Mouse (Mus musculus) v-Abl transformed pro-B cells (cell line): ENCODE data around the gene Zfp593.

Source experiments
- in situ Hi-C, 2 experiments: fragments of 400-800 bp; cut with MboI; formaldehyde crosslinking; loops; one replicate each; pipeline ENCODE4 v1.15.1; 2025; ENCODE audit not compliant: unreplicated experiment in 2 of 2

Gene Zfp593

GRCm38 (mm10) chr4:134258354-134258753, 13.0 kb upstream of the Zfp593 start:
- in situ Hi-C loops = loop anchor here in 1 of 2 experiments (5.0 kb wide), 1 partner anchor 34 kb away; no protein-coding TSS in a partner anchor

GRCm38 (mm10) chr4:134257198-134258009, 12.0 kb upstream of the Zfp593 start:
- in situ Hi-C loops = loop anchor here in 1 of 2 experiments (5.0 kb wide), 1 partner anchor 35 kb away; no protein-coding TSS in a partner anchor

DNA sequence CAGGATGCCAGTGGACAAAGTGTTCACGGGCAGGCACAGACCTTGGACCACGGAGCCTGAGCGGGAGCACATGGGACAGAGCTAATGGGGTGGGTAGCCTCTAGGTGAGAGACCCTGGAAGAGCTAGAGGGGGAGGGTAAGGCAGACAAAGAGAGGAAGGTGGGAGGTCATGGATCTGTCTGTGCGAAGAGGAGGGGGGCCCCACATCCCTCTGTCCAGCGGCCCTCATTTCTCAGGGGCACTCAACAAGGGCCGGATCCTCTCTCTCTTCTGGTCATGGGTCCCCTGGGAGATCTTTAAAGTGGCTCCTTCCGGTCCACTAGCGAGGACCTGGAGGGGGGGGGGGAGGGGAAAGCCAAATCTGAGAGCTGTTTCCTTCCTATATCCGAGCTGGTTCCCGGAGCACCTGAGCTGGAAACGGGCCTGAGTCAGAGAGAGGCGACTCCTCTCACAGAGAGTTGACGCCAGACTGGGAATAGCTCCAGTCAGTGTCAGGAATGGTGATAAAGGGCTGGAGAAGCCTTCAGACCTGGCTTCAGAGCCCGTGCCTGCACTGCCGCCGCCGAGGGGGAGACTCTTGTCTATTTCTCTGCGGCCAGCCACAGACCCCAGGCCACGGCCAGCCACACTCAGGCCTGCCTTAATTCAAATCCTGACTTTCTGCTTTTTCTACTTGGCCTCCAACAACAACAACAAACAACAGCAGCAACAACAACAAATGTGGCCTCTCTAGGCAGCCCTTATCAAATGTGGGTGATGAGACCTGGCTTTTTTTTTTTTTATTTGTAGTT, 11.2 kb upstream of the Zfp593 start:
- in situ Hi-C loops = loop anchor here in 1 of 2 experiments (5.0 kb wide), 1 partner anchor 36 kb away; no protein-coding TSS in a partner anchor

DNA sequence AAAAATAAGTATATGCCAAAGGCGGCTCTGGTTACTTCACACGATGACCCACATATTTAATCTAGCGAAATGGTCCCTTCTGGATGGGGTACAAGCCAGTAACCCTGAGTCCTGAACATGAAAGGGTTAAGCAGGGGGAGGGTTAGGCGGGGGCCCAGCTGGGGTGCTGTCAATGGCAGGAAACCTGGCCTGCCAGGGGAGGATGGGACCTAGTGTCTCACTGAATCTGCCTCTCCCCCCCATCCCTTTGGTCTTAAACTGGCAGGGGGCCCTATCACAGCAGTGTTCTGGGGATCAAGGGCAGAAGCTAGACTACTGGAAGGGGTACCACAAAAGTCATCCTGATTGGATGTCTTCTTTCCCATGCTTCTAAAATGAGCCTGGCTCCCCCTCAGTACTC, 10.5 kb upstream of the Zfp593 start:
- in situ Hi-C loops = loop anchor here in 1 of 2 experiments (5.0 kb wide), 1 partner anchor 36 kb away; no protein-coding TSS in a partner anchor

DNA sequence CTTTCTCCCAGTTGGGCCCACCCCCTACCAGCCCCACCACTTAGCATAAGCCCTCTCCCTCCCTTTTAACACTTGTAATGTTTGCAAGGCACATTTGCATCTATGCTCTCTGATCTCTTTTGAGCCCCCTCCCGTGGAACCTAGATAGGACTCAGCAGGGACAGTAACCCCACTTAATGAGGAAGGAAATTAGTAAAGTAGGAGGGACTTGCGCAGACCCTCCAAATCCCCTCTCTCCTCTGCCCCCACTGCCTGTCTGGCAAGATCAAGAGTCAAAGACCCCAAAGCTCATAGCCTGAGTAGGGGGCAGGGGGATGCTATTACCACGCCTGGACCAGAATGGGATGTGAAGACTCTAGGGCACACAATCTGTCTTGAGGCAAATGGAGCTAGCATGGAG, 9.4 kb upstream of the Zfp593 start:
- in situ Hi-C loops = loop anchor here in 1 of 2 experiments (5.0 kb wide), 1 partner anchor 37 kb away; no protein-coding TSS in a partner anchor

GRCm38 (mm10) chr4:134253722-134254324, 8.4 kb upstream of the Zfp593 start, which contains the start of gene Grrp1:
TSS of gene Grrp1 (minus strand) at chr4:134254106.
- in situ Hi-C loops = no loop called here

DNA sequence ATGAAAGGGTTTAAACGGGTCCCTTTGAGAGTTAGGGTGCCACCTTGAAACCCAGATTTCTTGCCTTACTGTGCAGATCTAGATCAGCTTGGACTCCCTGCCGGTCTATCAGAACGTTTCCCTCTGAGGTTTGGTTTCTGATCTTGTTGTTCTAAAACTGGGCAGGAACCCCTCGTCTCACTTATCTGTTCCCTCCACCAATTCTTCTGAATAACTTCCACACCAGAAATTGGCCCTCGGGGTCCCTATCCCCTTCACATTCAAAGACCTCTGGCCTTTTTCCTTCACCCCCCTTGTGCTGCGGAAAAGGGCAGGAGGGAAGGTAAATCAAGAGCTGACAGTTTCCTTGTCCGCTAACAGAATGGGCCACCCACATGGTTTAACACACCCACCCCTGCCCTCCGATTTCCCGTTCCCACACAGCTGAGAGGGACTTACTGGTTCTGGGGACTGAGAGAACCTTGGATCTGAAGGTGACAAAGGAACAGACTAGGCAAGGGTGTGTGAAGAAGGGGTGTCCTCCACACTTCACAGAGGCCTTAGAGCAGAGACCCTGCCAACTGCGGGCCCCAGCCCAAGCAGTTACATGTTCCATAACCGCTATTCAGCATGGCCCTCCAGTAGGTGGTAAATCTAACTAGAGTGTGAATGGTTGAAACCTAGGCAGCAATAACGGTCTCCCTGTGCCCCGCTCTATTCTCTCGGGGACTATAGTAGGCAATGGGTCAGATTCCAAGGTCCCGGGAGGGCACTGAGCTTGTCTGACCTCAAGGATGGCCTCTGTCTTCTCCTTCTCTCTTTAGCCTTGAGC, 7.7 kb upstream of the Zfp593 start:
- in situ Hi-C loops = no loop called here

DNA sequence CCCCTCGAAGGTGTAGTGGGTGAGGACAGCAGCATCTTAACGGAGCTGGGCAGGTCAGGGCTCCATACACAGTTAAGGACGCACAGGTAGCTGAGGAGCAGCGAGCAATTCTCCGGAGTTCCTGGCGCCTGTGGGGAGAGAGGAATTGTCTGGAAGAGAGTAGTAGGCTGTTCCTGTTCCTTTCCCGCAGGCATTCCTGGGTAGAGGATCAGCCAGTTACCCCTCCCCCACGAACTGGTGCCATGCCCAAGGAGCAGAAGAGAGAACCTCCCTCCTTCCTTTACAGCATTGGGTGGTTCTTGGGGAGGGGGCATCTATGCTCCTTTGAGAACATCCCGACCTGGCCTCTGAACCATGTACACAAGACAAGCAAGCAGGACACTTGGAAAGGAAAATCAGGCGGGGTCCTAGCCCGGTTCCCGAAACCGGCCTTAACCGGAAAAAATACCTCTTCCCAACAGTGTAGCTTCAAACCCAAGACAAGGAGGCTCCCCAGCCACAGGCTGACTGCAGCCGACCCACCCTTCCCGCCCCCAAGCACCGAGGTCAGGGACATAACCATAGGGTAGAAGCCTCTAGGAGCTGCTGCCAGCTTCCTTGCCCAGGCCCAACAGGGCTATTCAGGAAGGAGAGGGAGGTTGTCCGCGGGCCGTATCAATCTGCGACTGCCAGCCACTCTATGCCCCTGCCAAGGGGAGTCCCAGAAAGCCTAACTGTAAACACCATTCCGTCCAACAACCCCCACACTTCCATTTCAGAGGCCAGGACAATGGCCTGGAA, 6.9 kb upstream of the Zfp593 start:
- in situ Hi-C loops = no loop called here

DNA sequence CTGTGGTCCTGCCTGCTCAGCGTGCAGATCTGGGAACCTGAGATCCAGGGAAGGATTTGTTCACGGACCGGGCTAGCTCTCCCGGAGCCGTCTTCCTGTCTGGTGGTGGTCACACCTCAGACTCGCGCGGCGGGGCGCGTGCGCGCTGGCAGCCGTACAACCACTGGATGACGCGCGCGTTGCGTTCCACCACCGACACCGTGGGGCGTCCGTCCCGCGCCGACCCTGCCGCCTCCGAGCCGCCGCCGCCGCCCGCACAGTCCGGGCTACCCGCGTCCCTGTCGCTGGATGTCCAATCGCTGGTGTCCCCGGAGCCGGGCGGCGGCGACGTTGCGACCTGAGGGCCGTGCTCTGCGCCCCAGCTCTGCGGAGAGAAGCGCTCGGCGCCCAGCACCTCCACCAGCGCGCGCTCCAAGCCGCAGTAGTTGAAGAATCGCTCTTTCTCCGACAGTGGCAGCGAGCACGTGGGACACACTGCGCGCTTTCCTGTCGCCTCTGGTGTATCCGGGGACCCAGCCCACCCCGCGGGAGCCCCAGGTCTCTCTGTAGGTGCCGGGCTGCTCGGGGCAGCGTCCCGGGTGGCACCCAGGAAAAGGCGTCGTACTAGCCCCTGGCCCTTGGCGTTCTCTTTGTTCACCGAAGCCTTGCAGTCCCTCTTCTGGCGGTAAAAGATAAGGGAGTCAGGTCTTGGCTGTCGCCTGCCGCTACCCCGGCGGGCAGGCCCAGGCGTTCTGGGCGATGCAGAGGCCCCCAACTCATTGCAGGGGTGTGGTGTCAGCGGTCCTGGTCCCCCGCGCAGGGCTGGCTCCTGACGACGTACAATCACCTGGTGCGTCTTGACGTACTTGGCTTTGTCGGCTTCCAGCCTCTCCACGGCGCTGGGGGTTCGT, 6.1 kb upstream of the Zfp593 start:
- in situ Hi-C loops = no loop called here

DNA sequence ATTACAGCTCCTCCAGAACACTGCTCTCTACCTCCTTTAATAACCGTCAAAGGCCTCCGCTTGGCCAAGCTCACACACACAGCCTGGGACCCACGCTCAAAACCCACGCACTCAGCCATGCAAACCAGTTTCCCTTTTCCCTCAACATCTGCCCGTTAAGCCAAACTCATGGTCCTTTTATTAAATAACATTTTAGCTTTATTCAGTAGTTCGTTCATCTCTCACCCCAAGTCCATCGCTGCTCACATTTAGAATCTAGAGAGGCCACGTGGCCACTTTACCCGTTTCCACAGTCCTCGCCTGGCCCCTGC, 5.5 kb upstream of the Zfp593 start:
- in situ Hi-C loops = no loop called here

GRCm38 (mm10) chr4:134250116-134250929, 4.9 kb upstream of the Zfp593 start:
- in situ Hi-C loops = no loop called here

GRCm38 (mm10) chr4:134249651-134250050, 4.3 kb upstream of the Zfp593 start:
- in situ Hi-C loops = loop anchor here (5.0 to 10.0 kb wide), 4 partner anchors 43 to 212 kb away; partner anchors contain the start of gene Cep85 (in 2 of the 2)

DNA sequence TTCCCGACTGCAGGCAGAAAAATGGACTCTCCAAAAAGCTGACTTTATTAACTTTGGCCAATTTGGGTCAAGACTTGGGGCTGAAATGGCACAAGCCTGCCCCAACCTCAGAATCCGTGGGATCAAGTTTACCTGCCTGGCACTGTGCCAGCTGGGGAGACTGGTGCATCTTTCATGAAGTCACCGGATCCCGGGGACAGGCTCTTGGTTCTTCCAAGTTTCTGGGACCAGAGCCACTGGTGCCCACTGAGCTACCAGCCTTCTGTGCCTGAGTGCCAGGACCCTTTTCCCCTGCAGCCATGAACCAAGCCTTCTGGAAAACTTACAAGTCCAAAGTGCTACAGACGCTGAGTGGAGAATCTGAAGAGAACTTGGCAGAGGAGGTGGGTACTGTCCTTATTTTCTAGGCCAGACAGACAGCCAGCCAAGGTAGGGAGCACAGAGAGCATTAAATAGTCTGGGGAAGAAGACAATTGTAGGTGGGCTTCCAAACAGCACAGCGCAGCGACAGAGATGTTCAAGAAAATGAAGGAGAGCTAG, 1.4 kb upstream of the Zfp593 start, which contains the start of gene Gm30191:
Gene Gm30191, plus strand, starts transcription at position 217 of the 540 bp plus-strand sequence.
- in situ Hi-C loops = loop anchor here (5.0 to 10.0 kb wide), 4 partner anchors 46 to 209 kb away; partner anchors contain the start of gene Cep85 (in 2 of the 2)

DNA sequence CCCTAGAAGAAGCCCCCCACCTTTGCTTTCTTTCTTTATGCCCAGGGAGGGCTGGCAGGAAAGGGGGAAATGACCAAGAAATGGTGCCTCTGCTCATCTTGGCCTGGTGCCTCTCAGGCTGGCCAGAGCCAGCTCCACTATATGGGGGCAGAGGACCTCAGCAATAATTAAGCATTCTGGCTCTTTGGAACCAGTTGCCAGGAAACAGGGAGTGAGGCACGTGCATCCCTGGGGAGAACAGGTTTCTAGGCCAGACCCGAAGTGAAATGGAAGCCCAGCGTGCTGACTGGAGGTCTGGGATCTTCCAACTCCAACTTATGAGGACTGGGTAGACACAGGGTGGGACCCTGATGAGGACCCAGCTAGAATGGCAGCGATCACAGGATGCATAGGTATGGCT, 864 bp upstream of the Zfp593 start:
- in situ Hi-C loops = loop anchor here (5.0 to 10.0 kb wide), 4 partner anchors 46 to 209 kb away; partner anchors contain the start of gene Cep85 (in 2 of the 2)

DNA sequence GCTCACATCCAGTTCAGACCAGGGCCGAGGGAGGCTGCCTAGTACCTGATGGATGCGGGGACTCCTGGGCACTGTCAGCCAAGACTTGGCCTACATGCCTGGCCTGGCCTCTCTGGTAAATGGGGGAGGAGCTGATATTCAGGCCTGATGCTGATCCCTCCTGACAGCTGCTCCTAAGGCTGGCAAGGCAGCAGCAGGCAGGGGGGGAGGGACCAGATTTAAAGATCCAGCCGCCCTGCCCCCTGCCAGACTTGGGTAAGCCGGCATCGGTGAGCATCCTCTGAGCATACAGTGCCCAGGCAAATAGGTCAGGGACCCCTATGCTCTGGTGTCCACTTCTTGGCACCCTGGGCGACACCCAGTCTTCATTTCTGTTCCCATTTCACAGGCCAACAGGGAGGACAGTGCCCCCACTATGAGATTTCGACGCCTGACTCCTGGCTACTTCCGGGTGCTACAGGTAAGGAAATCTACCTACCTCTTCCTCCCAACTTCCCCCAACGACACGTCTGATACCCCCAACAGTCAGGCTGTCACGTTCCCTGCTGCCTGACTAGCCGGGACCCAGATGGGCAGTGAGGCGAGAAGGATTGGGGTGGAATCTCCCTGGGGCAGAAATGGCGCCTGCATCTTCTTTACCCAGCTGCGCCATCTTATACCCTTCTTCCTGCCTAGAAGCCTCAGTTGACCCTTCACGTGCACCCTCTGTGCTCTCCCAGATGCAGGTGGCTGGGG, 1.7 kb downstream of the Zfp593 start, which contains the start of gene E130218I03Rik:
Gene E130218I03Rik, plus strand, starts transcription at position 147 of the 735 bp plus-strand sequence.
- in situ Hi-C loops = loop anchor here in 1 of 2 experiments (10.0 kb wide), 1 partner anchor 59 kb away; the partner anchor contains the start of gene Cep85

DNA sequence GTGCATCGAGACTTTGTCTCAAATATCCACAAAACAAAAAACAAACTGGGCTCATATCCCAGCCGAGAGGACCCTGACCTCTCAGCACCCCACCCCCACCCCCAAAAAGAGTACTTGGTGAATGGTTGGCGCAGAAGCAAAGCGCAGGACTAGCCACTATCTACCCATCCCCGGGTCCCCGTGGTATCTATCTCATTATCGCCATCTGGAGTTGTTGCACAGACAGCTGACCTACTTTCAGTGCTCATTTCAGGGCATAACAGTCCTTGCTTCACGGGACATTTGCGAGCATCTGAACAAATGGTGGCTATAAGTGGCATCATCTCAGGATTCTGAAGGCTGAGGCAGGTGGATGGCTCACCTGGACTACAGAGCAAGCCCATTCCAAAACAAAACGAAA, 6.7 kb downstream of the Zfp593 start:
- in situ Hi-C loops = no loop called here
